Mouse (Mus musculus): ENCODE measurements around the gene Mtg2.
A peak's percentile ranks its signal among the peaks of the same experiment; 100 is the strongest.

Mtg2 gene

DNA sequence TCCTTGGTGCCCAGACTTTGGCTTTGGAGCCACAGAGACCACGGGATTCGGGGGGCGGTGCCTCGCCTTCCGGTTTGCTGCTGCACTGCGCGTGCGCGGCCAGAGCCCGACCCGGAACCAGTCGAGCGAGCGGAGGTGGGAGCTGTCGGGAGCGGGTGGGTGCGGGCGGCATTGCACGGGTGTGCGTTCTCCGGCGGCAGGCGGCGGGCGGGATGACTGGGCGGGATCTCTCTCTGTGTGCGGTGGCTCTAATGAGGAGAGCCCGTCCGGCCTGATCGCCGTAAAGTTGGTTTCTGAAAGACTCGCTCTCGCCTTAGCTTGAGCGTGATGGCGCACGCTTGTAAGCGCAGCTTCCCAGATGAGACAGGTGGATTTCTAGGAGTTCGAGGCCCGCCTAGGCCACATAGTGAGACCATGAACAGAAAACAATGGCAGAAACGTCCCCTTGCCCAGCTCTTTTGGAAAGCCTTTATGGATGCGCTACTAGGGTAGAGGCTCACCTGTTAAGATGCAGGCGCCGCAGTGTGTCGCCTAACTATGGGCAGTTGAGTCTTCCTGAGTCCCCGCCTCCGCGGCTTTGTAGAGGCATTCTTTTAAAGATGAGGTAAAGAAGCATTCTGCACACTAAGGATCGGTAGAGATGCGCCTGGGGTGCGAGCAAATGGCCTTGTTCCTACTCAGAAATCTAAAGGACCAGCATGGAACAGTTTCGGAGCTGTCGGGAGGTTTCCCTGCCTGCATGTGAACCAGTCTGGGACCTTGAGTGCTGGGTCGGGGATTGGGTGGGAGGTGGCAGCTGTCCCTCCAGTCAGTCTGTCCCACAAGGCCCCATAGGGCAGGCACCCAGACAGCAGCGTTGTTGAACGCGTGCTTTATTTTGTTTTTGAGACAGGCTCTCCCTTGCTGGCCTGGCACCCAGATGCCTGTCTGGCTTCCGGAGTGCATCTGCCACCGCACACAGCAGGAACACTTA, at the start of gene Mtg2:
TSS of gene Mtg2 (plus strand) at position 108 of the 973 bp plus-strand sequence.
- peak; percentile 94 for DNase-seq

DNA sequence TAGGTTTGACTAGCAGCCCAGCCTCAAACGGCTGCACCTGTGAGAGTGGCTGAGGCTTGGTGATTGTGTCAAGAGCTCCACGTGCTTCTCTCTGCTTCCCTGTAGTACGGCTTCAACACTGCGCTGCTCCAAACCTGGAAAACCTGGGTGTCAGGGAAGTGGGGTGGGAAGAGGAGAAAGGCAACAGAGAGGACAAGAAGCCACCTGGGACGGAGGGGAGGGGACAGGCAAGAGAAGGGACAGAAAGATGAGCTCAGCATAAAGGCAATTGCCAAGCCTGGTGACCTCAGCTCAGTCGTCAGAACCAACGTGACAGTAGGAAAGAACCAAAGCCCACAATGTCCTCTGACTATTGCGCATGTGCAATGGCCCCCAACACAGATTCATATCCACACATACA, 49.5 kb upstream of the Mtg2 start:
- DNase-seq = no peak

DNA sequence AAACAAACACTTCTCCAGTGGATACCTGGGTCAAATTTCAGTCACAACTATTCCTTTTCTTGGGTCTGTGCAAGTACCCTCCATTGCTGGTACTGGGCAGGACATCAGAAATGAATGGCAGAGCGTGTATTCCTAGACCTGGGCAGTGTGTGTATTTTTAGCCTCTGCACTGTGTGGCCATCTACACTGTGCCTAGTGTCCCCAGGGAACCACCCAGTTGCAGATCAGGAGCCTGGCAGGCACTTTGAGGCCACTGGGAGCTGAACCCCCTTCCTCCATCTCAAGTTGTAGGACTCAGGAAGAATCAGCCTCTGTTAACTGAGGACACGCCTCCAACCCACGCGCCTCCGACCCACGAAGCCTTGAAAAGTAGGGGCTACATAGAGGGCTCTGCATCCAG, 47.6 kb upstream of the Mtg2 start:
- DNase-seq = no peak

DNA sequence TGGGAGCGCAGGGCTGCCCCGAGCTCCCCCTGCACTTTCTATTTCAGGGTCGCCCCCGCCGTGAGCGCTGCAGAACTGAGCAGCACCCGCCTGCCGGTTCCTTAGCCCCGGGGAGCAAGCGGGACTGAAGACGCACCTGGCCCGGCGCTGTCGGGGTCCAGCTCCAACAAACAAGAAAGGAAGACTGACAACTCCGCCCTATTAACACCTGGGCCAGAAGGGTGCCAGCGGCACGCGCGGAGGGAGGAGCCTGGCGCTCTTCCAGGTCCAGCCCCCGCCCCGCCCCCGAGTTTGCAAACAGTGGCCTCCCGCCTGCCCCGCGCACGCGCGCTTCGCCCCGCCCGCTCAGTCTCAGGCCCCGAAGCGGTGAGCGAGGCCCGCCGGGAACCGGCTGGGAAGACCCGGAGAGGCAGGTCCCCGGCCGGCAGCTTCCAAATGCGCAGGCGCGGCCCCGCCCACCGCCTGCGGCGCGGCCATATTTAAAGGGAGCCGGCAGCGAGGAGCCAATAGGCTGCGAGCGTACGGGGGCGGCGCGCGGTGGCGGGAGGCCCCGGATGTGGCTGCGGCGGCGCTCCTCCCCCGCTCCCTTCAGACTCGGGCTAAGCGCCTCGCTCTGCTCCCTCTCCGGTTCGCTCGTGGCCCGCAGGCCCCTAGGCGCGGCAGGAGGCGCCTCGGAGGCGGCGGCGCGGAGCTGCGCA, 45.8 kb upstream of the Mtg2 start, which contains the start of gene Lsm14b:
TSS of gene Lsm14b (plus strand) at position 587 of the 698 bp plus-strand sequence.
- peak; percentile 100 for DNase-seq

DNA sequence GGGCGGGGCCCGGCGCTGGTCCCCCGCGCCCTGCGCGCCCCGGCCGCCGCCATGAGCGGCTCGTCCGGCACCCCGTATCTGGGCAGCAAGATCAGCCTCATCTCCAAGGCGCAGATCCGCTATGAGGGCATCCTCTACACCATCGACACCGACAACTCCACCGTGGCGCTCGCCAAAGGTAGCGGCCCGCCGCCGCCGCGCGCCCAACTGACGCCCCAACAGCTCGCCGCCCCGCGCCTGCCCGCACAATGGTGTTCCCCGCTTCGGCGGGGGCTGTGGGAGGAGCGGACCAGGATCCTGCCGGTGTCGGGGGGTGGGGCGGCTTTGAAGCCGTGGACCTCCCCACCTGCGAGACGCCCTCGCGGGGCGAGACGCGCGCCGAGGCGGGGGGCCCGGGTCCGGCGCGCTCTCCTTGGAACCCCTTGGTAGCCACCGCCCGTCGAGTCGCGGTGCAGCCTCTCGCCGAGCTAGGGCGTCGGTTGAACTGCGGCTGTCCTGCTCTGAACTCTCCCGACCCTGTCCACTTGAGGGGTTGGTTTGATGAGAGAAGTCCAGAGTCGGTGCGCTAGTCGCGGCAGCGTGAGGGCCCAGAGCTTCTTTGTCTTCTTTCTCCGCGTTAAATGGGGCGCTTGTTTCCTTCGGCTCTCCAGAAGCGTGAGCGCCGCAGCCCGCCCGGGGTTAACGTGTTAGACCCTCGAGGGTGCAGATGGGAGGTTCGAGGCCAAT, 45.1 kb upstream of the Mtg2 start:
- peak; percentile 53 for DNase-seq

DNA sequence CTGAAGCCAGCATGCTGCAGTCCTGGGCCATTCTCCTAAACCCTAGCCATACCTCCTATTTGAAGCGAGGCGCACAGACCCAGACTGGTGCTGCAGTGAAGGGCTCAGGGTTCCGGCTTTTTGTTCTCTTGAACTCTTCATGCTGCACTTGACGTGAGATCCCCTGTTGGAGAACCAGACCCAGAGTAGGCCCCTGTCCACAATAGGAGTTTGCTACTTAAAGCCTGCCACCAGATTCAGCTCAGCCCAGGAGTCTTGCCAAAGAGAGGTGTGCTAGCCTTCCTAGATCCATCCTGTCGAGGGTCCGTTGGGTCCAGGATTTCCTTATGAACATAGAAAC, 44.6 kb upstream of the Mtg2 start:
- no peak for DNase-seq

DNA sequence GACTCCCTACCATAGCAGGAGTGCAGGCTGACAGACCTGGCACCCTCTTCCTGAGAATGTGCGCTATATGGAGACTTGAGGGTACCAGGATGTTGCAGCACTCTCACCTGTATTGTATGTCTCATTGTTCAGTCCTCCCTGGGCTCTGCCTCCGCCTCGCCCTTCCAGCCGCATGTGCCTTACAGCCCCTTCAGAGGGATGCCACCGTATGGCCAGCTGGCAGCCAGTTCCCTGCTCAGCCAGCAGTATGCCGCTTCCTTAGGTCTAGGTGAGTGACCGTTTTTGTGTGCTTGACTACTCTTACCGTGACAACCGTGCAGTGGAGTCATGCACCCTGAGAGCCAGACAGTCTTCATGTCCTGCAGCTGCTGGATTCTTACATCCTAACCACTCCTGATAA, 42.6 kb upstream of the Mtg2 start:
- DNase-seq = no peak

DNA sequence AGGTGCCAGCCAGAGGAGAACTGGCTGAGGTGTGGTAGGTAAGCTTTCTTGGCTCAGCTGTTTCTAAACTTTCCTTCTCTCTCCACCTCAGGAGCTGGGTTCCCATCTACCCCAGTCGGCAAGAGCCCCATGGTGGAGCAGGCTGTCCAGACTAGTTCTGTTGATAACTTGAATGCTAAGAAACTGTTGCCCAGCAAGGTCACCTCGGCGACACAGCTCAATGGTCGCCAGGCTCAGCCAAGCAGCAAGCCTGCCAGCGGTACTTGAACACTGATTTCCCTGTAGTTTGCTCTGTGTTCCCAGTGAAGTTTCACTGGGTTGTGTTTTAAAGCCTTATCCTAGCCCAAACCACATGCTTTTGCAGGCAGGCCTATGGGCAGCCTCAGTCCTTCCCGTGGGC, 39.1 kb upstream of the Mtg2 start:
- no peak for DNase-seq

DNA sequence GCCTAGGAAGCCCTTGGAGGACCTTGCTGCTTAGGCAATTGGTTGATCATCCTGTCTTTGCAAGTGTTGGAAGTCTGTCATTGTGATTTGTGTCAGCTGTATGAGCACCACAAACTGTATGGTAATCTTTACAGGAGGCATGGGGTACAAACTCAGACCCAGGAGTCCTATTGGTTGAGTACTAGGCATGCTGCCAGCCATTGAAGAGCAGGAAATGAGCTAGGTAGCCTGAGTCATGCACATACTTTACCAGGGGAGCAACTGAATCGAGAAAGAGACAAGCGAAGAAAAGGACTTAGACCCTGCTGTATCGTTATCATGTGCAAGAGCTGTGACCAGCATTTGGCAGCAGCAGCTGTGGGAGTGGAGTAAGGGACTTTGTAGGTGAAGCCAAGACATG, 37.5 kb upstream of the Mtg2 start:
- no peak for DNase-seq

DNA sequence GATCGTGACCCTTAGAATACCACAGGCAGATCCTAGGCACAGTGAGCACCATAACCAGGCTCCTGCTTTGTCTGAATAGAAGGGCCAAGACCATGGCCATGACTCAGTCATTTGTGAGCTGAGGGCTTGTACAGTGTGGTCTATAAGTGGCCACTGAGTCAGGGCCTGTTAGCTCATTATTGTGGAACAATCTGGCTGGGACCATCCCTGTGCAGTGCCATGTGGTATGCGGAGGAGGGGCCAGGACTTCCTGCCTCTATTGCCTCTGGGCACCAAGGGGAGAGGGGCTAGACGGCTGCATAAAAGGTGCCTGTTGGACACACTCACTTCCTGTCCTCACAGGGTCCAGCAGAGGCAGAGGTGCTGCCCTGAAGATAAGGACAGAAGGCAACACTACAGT, 36.4 kb upstream of the Mtg2 start:
- no peak for DNase-seq

DNA sequence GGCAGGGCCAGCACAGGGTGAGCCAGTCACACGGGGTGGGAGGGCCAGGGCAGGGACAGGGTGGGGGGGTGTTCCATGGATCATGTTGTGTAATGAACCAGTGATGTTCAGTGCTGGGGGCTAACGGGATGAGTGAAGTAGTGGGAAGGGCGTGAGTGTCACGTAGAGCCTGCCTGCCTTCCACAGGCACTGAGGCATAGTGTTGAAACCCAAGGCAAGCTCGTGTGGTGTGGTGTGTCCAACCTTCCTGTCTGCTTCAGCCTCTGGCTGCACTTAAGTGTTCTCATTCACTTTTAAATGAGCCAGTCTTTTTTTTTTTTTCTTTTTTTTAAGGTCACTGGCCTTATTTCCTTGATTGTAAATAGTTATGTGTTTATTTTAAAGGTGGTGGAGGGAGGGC, 35.6 kb upstream of the Mtg2 start:
- no peak for DNase-seq

DNA sequence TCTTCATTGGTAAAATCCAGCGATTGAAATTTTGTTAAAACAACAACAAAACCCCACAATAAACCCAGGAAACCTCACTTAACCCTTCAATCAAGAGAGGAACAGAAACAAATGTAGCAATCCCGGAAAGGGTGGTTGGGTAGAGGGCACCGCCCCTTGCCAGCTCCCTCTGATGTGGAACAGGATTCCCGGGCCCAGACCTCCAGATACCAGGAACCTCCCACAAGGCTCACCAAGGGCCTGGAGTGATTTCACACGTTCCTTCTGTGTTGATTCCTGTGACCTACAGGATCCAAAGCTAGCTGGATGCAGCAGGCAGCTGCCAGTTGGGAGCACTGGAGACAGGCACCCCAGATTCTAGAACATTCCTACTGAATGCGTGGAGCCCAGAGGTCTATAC, 30.0 kb upstream of the Mtg2 start:
- DNase-seq = no peak

DNA sequence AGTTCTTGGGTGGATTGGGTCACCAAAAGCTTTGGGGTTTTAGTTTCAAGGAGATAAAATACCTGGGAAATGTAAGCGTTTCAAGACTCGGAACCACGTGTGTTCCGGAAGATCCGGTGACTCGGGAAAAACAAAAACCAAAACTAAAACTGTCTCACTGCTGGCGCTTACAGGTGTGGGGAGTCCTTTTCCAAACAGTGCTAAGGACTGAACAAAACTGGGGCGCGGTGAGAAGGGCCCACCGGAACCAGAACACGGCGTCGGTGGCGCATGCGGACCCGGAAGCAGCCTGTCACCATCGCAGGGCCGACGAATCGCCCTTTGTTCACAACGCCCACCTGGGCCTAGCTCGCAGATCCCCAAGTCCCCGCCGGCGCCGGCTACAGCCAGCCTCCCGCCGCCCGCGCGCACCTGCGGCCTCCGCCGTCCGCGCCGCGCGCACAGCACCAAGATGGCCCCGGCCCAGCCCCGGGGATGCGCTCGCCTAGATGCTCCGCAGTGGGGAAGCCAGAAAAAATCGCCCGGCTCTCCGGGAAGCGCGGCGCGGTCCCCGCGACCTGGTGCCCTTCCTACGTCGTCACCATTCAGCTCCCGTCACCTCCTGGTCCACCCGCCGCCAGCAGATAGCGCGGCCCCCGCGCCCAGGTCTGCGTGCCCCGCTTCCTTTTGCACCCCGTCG, 28.7 kb upstream of the Mtg2 start:
- DNase-seq = peak; percentile 58

DNA sequence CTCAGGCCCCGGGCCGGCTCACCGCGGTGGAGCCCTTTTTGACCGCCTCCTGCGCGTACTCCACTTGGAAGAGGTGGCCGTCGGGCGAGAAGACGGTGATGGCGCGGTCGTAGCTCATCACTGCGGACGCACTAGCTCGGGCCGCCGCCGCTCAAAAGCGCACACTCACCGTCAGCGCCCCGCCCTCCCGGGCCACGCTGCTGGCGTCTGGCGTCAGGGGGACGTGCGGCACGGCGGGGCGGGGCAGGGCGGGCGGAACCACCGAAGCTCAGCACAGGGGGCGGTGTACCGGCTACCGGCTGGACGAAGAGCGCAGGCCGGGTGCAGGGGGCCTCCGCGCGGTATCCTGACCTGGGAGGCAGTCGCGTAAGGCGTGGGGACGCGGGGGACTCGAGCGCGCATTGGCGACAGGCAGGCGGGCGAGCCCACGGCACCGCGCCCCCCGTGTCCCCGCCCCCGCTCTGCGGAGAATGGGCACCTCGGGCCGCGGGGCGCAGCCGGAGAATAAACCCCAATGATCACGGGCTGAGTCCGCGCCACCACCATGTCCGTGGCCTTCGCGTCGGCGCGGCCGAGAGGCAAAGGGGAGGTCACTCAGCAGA, 28.0 kb upstream of the Mtg2 start, which contains the start of the genes Psma7 and Ss18l1:
TSS of gene Psma7 (minus strand) at position 178 of the 602 bp plus-strand sequence.
TSS of gene Ss18l1 (plus strand) at position 254 of the 602 bp plus-strand sequence.
- DNase-seq = peak; percentile 95

DNA sequence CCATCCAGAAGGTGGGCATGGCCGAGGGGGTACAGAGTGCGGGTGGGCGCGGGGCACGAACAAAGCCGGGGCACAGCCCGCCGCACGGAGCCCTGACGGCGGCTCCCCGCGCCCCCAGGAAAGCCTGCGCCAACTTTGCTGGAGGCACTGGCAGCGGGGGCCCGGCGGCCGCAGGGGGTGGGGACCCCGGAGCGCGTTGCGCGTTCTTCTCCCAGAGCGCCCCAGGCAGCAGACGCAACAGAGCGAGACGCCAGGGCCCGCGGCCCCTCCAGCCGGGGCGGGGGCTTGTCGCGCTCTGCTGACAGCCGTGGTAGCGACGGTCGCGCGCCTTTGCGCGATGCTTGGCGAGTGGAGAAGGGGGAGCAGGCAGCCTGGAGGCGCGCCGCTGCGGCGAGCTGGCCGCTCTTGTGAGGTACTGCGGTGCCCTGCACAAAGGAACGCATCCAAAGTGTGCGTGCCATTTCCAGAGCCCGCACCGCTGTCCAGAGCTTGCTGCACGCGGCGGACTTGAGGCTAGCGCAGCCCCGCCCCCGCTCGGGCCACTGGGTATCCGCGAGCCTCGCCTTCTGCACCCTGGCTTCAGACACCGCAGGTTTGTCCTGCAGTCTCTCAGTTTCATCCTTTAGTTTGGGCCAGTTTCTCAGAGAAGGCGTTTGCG, 27.4 kb upstream of the Mtg2 start:
- DNase-seq = peak; percentile 52

DNA sequence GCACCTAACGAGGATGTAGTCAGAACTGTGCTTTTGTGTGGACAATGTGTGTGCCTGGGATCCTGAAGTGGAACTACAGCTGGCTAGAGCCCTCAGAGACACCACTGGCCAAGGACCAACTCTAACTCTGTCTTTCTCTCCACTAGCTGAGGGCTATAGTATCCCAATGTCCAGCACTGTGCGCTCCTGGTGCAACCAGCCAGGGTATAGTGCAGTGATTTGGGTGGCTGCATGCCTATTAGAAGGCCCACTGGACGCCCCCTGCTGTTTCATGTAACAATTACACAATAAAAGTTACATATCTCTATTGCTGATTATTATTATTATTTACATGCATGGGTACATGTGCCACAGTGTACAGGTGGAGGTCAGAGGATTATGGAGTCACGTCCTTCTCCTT, 25.1 kb upstream of the Mtg2 start:
- peak; percentile 35 for DNase-seq

DNA sequence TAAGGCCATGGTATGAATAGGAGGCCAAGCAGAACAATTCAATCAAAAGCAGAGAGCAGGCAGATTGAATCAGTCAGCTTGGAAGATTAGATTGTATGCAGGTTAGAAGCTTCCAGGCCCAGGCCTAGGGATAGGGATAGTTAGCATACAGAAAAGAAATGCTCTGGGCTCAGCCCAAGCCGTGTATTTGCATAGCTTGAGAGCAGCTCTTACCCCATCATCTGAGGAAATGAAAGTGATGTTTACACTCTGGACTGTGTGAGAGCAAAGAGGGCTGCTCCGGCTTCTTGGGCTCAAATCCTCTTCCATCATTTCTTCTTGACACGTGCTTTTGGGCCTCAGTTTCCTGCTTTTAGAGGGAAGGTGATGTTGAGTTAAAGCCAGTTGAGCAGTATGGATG, 22.8 kb upstream of the Mtg2 start:
- DNase-seq = no peak

DNA sequence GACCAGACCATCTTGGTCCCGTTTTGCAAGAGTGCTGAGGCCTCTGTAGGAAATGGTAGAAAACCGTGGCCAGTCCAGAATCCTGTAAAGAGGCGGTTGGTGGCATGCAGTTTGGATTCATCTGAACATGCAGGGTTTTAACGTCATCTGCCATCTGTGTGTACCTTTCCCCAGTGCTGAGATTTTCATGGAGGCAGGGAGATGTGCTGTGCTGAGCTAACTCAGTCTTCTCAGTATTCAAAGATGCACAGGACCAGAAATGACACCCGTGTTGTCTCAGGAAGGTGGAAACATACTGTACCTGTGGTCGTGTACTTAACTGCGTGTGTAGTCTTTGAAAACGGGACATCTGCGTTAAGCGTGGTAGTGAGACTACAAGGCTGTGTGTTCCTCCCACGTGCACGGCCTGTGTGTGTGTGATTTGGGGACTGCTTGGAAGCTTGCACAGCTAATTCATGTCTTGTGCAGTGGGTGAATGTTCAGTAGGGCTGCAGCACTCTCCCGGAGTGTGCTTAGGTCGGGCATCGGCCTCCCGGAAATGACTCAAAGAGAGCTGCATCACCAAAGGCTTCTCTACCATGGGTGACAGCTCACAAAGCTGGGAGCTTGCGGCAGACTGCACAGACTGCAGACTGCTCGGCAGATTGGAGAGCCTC, 22.3 kb upstream of the Mtg2 start:
- DNase-seq = no peak

DNA sequence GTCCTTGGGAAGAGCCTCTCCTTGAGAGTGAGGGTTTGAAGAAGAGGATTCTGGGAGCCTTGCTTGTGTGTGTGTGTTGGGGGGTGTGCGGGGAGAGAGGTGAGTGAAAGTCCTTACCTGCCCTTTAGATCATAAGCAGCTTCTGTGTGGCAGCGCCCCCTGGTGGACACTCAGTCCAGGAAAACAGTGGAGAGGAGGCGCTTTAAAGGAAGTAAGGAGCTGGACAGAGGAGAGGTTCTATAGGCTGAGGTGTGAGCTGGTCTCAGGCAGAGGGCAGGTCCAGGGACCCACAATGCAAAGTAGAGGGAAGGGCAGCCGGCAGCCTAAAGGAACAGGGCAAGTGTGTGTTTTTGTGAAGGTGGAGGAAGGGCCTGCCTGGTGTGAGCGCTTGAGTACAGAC, 19.4 kb upstream of the Mtg2 start:
- peak; percentile 85 for DNase-seq

DNA sequence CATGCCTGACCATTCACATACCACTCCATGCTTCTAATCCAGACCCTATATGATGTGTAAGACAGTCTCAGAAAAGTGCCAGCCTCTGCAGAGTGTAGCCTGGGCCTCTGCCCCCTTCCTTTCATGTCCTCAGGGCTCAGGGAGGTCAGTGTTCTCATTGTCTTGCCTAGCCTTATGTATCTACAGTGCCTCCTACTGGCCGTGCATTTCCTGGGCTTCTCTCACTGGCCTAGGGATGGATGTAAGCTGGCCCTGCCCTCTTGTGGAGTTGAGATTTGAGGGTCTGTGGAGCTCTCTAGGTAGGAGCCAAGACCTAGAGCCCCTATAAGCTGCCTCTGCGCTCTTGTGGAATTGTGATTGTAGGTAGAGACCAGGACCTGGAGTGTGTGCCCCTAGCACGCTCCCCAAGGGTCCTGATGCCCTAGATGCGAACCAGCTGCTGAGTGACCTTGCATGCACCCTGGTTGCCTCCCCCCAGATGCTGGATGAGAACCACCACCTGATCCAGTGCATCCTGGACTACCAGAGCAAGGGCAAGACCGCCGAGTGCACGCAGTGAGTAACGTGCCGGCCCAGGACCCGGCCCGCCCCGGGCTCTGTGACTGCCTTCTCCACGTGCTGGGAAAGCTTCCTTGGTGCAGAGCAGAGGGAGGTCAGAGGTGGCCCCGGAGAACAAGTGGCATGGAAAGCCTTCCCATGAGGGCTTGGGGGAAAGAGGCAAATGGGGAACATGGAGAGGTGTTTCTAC, 18.2 kb upstream of the Mtg2 start:
- DNase-seq = peak; percentile 26
